Mouse (Mus musculus) MEL (cell line): ENCODE measurements around the gene Pcca. TPM values are rescaled to one million over a fixed set of nuclear protein-coding genes. Genes with fewer than 3 reads are reported as not detected.

ENCODE experiments used
- DNase-seq: peaks from one replicate; pipeline ENCODE4 v3.0.0; 2011; ENCODE audit warnings: low read depth, low spot score
- H3K27ac ChIP-seq: 2 replicates; pipeline ENCODE4 v1.5.1; 2012; ENCODE audit warnings: low read depth, mild to moderate bottlenecking, control low read depth, low read length, moderate library complexity; ENCODE audit not compliant: control insufficient read depth
- H3K27me3 ChIP-seq, 2 experiments: fragments of 150-350 bp in 1 of 2; sonication (generic) in 1 of 2; 2 replicates each; pipeline ENCODE4 v1.6.1; 2012; ENCODE audit warnings: low read length in 2 of 2, mild to moderate bottlenecking in 2 of 2, improper control_type of control experiment in 1 of 2, moderate library complexity in 1 of 2; ENCODE audit not compliant: insufficient read depth in 2 of 2, control insufficient read depth in 1 of 2
- H3K36me3 ChIP-seq, 2 experiments: 2 replicates each; pipeline ENCODE4 v1.6.1; 2012 to 2014; ENCODE audit warnings: low read length in 2 of 2, improper control_type of control experiment in 1 of 2, inconsistent platforms in 1 of 2, mild to moderate bottlenecking in 1 of 2; ENCODE audit not compliant: insufficient read depth in 2 of 2, control insufficient read depth in 1 of 2
- H3K4me1 ChIP-seq, 2 experiments: fragments of 150-350 bp in 1 of 2; sonication (generic) in 1 of 2; 2 replicates each; pipeline ENCODE4 v1.6.1; 2012; ENCODE audit warnings: low read length in 2 of 2, improper control_type of control experiment in 1 of 2, mild to moderate bottlenecking in 1 of 2; ENCODE audit not compliant: insufficient read depth in 2 of 2, control insufficient read depth in 1 of 2
- H3K4me3 ChIP-seq, 2 experiments: fragments of 150-350 bp in 1 of 2; sonication (generic) in 1 of 2; 2 replicates each; pipeline ENCODE4 v1.5.1; 2012; ENCODE audit warnings: low read depth in 2 of 2, low read length in 2 of 2, mild to moderate bottlenecking in 2 of 2, moderate library complexity in 2 of 2, control low read depth in 1 of 2, improper control_type of control experiment in 1 of 2; ENCODE audit not compliant: control insufficient read depth in 1 of 2, insufficient read depth in 1 of 2
- H3K79me2 ChIP-seq: 2 replicates; pipeline ENCODE4 v1.6.1; 2012; ENCODE audit warnings: mild to moderate bottlenecking, low read length, moderate library complexity; ENCODE audit not compliant: control insufficient read depth, poor library complexity, insufficient read depth
- H3K9ac ChIP-seq: 2 replicates; pipeline ENCODE4 v1.6.1; 2012; ENCODE audit warnings: low read depth, mild to moderate bottlenecking, control low read depth, low read length, moderate library complexity; ENCODE audit not compliant: control insufficient read depth, poor library complexity, severe bottlenecking
- H3K9me3 ChIP-seq: fragments of 150-350 bp; sonication (generic); replicated peaks from 2 replicates; pipeline ENCODE4 v1.6.1; 2012; ENCODE audit warnings: mild to moderate bottlenecking, low read length, improper control_type of control experiment, moderate library complexity; ENCODE audit not compliant: insufficient read depth
- E2F4 ChIP-seq: IDR thresholded peaks from 2 replicates; pipeline ENCODE4 v1.6.1; 2011; ENCODE audit warnings: low read depth, low read length, improper control_type of control experiment, borderline replicate concordance
- EP300 ChIP-seq, 2 experiments: IDR thresholded peaks; 2 replicates each; pipeline ENCODE4 v1.6.1; 2011; ENCODE audit warnings: improper control_type of control experiment in 2 of 2, low read length in 2 of 2, low read depth in 1 of 2, mild to moderate bottlenecking in 1 of 2
- GABPA ChIP-seq: IDR thresholded peaks from 2 replicates; pipeline ENCODE4 v1.6.1; 2012; ENCODE audit warnings: low read depth, mild to moderate bottlenecking, inconsistent platforms, low read length, improper control_type of control experiment, moderate library complexity
- GATA1 ChIP-seq: IDR thresholded peaks from 2 replicates; pipeline ENCODE4 v1.6.1; 2011; ENCODE audit warnings: low read depth, low read length, improper control_type of control experiment
- JUND ChIP-seq: IDR thresholded peaks from 2 replicates; pipeline ENCODE4 v1.6.1; 2011; ENCODE audit warnings: low read depth, mild to moderate bottlenecking, improper control_type of control experiment, low read length
- MAFK ChIP-seq: IDR thresholded peaks from 2 replicates; pipeline ENCODE4 v1.6.1; 2011; ENCODE audit warnings: low read depth, mild to moderate bottlenecking, low read length, improper control_type of control experiment, borderline replicate concordance
- MAZ ChIP-seq: IDR thresholded peaks from 2 replicates; pipeline ENCODE4 v1.6.1; 2012; ENCODE audit warnings: low read depth, mild to moderate bottlenecking, inconsistent platforms, low read length, improper control_type of control experiment
- MYB ChIP-seq: IDR thresholded peaks from 2 replicates; pipeline ENCODE4 v1.6.1; 2011; ENCODE audit warnings: mild to moderate bottlenecking, low read depth, low read length, improper control_type of control experiment
- MYC ChIP-seq: IDR thresholded peaks from 2 replicates; pipeline ENCODE4 v1.6.1; 2011; ENCODE audit warnings: low read depth, mild to moderate bottlenecking, low read length, improper control_type of control experiment, moderate library complexity
- NRF1 ChIP-seq: IDR thresholded peaks from 2 replicates; pipeline ENCODE4 v1.6.1; 2014; ENCODE audit warnings: low read depth, mild to moderate bottlenecking, inconsistent platforms, low read length, improper control_type of control experiment, moderate library complexity; ENCODE audit not compliant: poor library complexity, insufficient read depth, severe bottlenecking
- POLR2A ChIP-seq, 2 experiments: IDR thresholded peaks; 2 replicates each; pipeline ENCODE4 v1.6.1; 2011 to 2012; ENCODE audit warnings: low read length in 2 of 2, mild to moderate bottlenecking in 2 of 2, control low read depth in 1 of 2, improper control_type of control experiment in 1 of 2, low read depth in 1 of 2, moderate library complexity in 1 of 2; ENCODE audit not compliant: control insufficient read depth in 1 of 2, insufficient read depth in 1 of 2, poor library complexity in 1 of 2
- POLR2AphosphoS2 ChIP-seq: IDR thresholded peaks from 2 replicates; pipeline ENCODE4 v1.6.1; 2011; ENCODE audit warnings: low read length, improper control_type of control experiment
- POLR2AphosphoS5 ChIP-seq: IDR thresholded peaks from 2 replicates; pipeline ENCODE4 v1.6.1; 2012; ENCODE audit warnings: low read depth, borderline replicate concordance, mild to moderate bottlenecking, inconsistent platforms, low read length, moderate library complexity, mixed read lengths
- RAD21 ChIP-seq: IDR thresholded peaks from 2 replicates; pipeline ENCODE4 v1.6.1; 2011; ENCODE audit warnings: mild to moderate bottlenecking, low read depth, low read length, improper control_type of control experiment
- RCOR1 ChIP-seq: IDR thresholded peaks from 2 replicates; pipeline ENCODE4 v1.6.1; 2012; ENCODE audit warnings: low read depth, mild to moderate bottlenecking, inconsistent platforms, low read length, improper control_type of control experiment
- SIN3A ChIP-seq: IDR thresholded peaks from 2 replicates; pipeline ENCODE4 v1.6.1; 2012; ENCODE audit warnings: low read length, improper control_type of control experiment, inconsistent platforms
- SMC3 ChIP-seq: IDR thresholded peaks from 2 replicates; pipeline ENCODE4 v1.6.1; 2011; ENCODE audit warnings: low read depth, low read length, improper control_type of control experiment
- TCF12 ChIP-seq: IDR thresholded peaks from 2 replicates; pipeline ENCODE4 v1.6.1; 2014; ENCODE audit warnings: low read depth, mild to moderate bottlenecking, inconsistent platforms, low read length, improper control_type of control experiment, moderate library complexity
- UBTF ChIP-seq: IDR thresholded peaks from 2 replicates; pipeline ENCODE4 v1.6.1; 2012; ENCODE audit warnings: low read depth, mild to moderate bottlenecking, inconsistent platforms, low read length, improper control_type of control experiment, moderate library complexity, borderline replicate concordance; ENCODE audit not compliant: insufficient read depth
- USF1 ChIP-seq: IDR thresholded peaks from 2 replicates; pipeline ENCODE4 v1.6.1; 2014; ENCODE audit warnings: low read depth, mild to moderate bottlenecking, inconsistent platforms, low read length, improper control_type of control experiment, moderate library complexity
- USF2 ChIP-seq, 2 experiments: IDR thresholded peaks; 2 replicates each; pipeline ENCODE4 v1.6.1; 2011 to 2012; ENCODE audit warnings: improper control_type of control experiment in 2 of 2, low read length in 2 of 2, borderline replicate concordance in 1 of 2, inconsistent platforms in 1 of 2, low read depth in 1 of 2, mild to moderate bottlenecking in 1 of 2; ENCODE audit not compliant: insufficient read depth in 1 of 2
- ZC3H11A ChIP-seq: IDR thresholded peaks from 2 replicates; pipeline ENCODE4 v1.6.1; 2012; ENCODE audit warnings: low read depth, mild to moderate bottlenecking, inconsistent platforms, low read length, improper control_type of control experiment
- ZMIZ1 ChIP-seq: IDR thresholded peaks from 2 replicates; pipeline ENCODE4 v1.6.1; 2012; ENCODE audit warnings: low read depth, mild to moderate bottlenecking, inconsistent platforms, low read length, improper control_type of control experiment, moderate library complexity
- ZNF384 ChIP-seq: IDR thresholded peaks from 2 replicates; pipeline ENCODE4 v1.6.1; 2012; ENCODE audit warnings: low read depth, mild to moderate bottlenecking, inconsistent platforms, low read length, improper control_type of control experiment
- polyA plus RNA-seq, 2 experiments: library from polyadenylated mRNA; stranded (reverse) in 1 of 2; unstranded in 1 of 2; fragments of >175 nt in 1 of 2; fragments of >200 nt in 1 of 2; gene quantifications; 2 replicates each; pipeline versions ENCODE4 v1.2.1 to v1.2.4; 2012; ENCODE audit warnings: low replicate concordance in 2 of 2, low read depth in 1 of 2; ENCODE audit not compliant: insufficient read length in 2 of 2, insufficient read depth in 1 of 2, missing spikeins in 1 of 2
- total RNA-seq: library from RNA; depleted of rRNA; stranded (reverse); fragments of 300-350 nt; gene quantifications from 2 replicates; pipeline ENCODE4 v1.2.3, GENCODE M21; 2012

Pcca gene
- total and polyA plus RNA-seq, 3 experiments, result 21.2 to 22.7 TPM; not detected in 1

- DNase-seq, result peak; percentile 22
- Histone ChIP-seq H3K27me3 (no peaks in the 10 kb centered on the region), H3K9me3 (no peaks in the 10 kb centered on the region), H3K4me3 (no peak overlapping the region), H3K27ac (no peak overlapping the region), H3K4me1 (peaks cover 7 to 10% of the 10 kb centered on the region in 2 experiments), H3K79me2 (no peaks in the 10 kb centered on the region), H3K36me3 (peaks cover 0 to 15% of the 10 kb centered on the region in 2 experiments; a peak in 2 of 4 replicates), H3K9ac (no peak overlapping the region)
- TF ChIP-seq TCF12 (peak; percentile 77), RCOR1 (peak; percentile 83), NRF1 (no peak), EP300 (IDR thresholded peaks at IDR 0.05; ENCODE audit: low read depth in 1 of 2, low read length in 2 of 2) (peak in 1 of 2 experiments; percentile 46; a peak in 1 of 4 replicates), MYB (no peak), USF1 (no peak), ZMIZ1 (no peak), POLR2AphosphoS5 (no peak), MAFK (no peak), MAZ (no peak), GATA1 (peak; percentile 70), ZNF384 (peak; percentile 53)
Measured at GRCm38 (mm10) chr14:122598802-122599201, 64.7 kb downstream of the Pcca start.

DNA sequence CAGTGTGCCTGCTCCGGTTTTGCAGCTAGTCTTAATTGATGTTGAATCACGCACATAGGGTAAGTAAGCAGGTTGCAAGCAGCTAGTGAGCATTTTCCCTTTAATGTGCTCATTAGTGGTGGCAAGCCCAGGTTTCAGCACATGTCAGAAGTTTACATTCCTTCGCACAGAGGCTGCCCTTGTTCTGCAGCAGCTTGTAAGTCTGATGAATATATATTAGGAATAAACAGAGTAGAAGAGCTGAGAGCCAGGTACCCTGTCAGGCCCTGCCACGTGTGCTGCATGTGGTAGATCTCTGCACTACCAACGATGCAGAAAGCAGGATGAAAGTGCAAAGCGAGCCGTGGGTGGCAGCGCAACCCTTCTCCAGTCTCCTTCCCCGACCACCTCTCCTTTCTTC is 65.7 kb downstream of the Pcca start:
- Histone ChIP-seq H3K9ac (no peak overlapping the region), H3K36me3 (peaks cover 0 to 15% of the 10 kb centered on the region in 2 experiments; a peak in 2 of 4 replicates), H3K27me3 (no peaks in the 10 kb centered on the region), H3K27ac (no peak overlapping the region), H3K79me2 (no peaks in the 10 kb centered on the region), H3K9me3 (no peaks in the 10 kb centered on the region), H3K4me1 (peaks cover 7 to 10% of the 10 kb centered on the region in 2 experiments), H3K4me3 (no peak overlapping the region)
- TF ChIP-seq USF2 (IDR thresholded peaks at IDR 0.05; ENCODE audit: borderline replicate concordance in 1 of 2, insufficient read depth in 1 of 2, low read depth in 1 of 2, low read length in 2 of 2) (no peak), RAD21 (no peak)
- no peak for DNase-seq

DNA sequence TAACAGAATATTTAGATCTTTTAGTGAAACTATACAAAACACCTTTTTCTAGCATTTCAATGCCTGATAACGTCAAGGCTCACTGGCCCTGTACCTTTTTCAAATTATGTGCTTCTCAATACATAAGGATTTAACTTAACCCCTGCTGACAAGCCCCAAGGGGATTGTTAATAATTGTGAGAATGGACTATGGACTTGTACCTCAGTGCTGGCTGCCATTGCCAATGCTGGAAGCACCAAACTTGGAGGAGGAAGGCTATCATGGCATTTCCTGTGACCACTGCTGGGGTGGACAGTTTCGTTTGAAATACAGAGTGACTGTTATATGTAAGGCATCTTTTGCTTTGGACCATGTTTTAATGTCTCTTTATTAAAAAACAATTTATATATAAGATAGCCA is 68.6 kb downstream of the Pcca start:
- TF ChIP-seq POLR2AphosphoS5 (no peak), GABPA (no peak), SMC3 (no peak), MYB (no peak), POLR2AphosphoS2 (no peak), UBTF (no peak), RCOR1 (no peak), JUND (no peak), MYC (no peak), ZC3H11A (no peak), SIN3A (no peak), POLR2A (IDR thresholded peaks at IDR 0.05; ENCODE audit: control insufficient read depth in 1 of 2, insufficient read depth in 1 of 2, low read depth in 1 of 2, low read length in 2 of 2, poor library complexity in 1 of 2) (no peak), E2F4 (no peak), MAFK (no peak), TCF12 (no peak), EP300 (IDR thresholded peaks at IDR 0.05; ENCODE audit: low read depth in 1 of 2, low read length in 2 of 2) (no peak)
- Histone ChIP-seq H3K9ac (no peak overlapping the region), H3K27me3 (no peaks in the 10 kb centered on the region), H3K27ac (no peak overlapping the region), H3K4me3 (no peak overlapping the region), H3K4me1 (peaks cover 7% of the 10 kb centered on the region in 2 experiments), H3K79me2 (no peaks in the 10 kb centered on the region), H3K9me3 (no peaks in the 10 kb centered on the region), H3K36me3 (peaks cover 0 to 11% of the 10 kb centered on the region in 2 experiments; a peak in 2 of 4 replicates)
- DNase-seq, result no peak
